Mouse (Mus musculus) ES-Bruce4 (cell line): ENCODE results near the gene Anxa3. TPM values are rescaled to one million over a fixed set of nuclear protein-coding genes. Genes with fewer than 3 reads are reported as not detected.

Experiments used
- H3K27ac ChIP-seq: 2 replicates; pipeline ENCODE4 v1.5.1; 2012; ENCODE audit warnings: low read length, inconsistent platforms; ENCODE audit not compliant: insufficient read depth
- H3K27me3 ChIP-seq: 2 replicates; pipeline ENCODE4 v1.6.1; 2012; ENCODE audit warnings: mild to moderate bottlenecking, low read length, inconsistent platforms; ENCODE audit not compliant: control insufficient read depth, poor library complexity, insufficient read depth, severe bottlenecking
- H3K36me3 ChIP-seq: 2 replicates; pipeline ENCODE4 v1.6.1; 2012; ENCODE audit warnings: inconsistent platforms, mild to moderate bottlenecking, low read length, moderate library complexity; ENCODE audit not compliant: control insufficient read depth, poor library complexity, insufficient read depth, severe bottlenecking
- H3K4me1 ChIP-seq: one replicate; pipeline ENCODE4 v1.8.1; 2011; ENCODE audit warnings: low read length; ENCODE audit not compliant: control insufficient read depth, insufficient read depth
- H3K4me3 ChIP-seq: 2 replicates; pipeline ENCODE4 v1.5.1; 2011; ENCODE audit warnings: low read depth, mild to moderate bottlenecking, low read length
- H3K9ac ChIP-seq: 2 replicates; pipeline ENCODE4 v1.6.1; 2012; ENCODE audit warnings: low read depth, mild to moderate bottlenecking, inconsistent platforms; ENCODE audit not compliant: poor library complexity, severe bottlenecking
- H3K9me3 ChIP-seq: replicated peaks from 2 replicates; pipeline ENCODE4 v1.6.1; 2012; ENCODE audit warnings: mild to moderate bottlenecking, low read length, inconsistent platforms; ENCODE audit not compliant: control insufficient read depth, poor library complexity, insufficient read depth, severe bottlenecking
- CTCF ChIP-seq: IDR thresholded peaks from one replicate; pipeline ENCODE4 v1.8.1; 2011; ENCODE audit warnings: low read depth, low read length
- EP300 ChIP-seq: IDR thresholded peaks from 2 replicates; pipeline ENCODE4 v1.6.1; 2011; ENCODE audit warnings: low read depth, low read length; ENCODE audit not compliant: insufficient read depth
- POLR2A ChIP-seq: IDR thresholded peaks from one replicate; pipeline ENCODE4 v1.8.1; 2011; ENCODE audit warnings: low read length; ENCODE audit not compliant: insufficient read depth
- polyA plus RNA-seq: library from polyadenylated mRNA; stranded (reverse); fragments of >200 nt; gene quantifications from 2 replicates; pipeline ENCODE4 v1.2.4, GENCODE M21; 2011; ENCODE audit warnings: low read depth; ENCODE audit not compliant: missing spikeins, insufficient read depth, insufficient read length

Anxa3 gene
- polyA plus RNA-seq, 1 experiment, result 117 TPM

DNA sequence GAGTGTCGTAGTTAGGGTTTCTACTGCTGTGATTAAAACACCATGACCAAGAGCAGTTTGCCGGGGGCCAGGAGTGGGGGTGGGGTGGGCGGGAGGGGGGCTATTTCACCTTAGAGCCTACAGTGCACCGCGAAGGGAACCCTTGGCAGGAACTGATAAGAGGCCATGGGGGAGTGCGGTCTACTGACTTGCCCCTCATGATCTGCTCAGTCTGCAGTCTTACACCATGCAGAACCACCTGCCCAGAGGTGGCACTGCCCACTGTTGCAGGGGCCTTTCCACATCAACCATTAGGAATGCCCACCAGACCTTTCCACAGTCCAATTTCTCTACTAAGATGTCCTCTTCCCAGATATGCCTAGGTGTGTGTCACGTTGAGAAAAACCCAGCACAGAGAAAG, 92.1 kb downstream of the Anxa3 start:
- no peak overlapping the region for H3K4me3 ChIP-seq
- H3K9me3 ChIP-seq, result 0 out of 2 replicates have a peak, but pooled peaks cover 2% of the 10 kb centered on the region
- H3K27me3 ChIP-seq, result no peaks in the 10 kb centered on the region; the same call in 1 of the 2 replicates
- no peaks in the 10 kb centered on the region for H3K36me3 ChIP-seq
- TF ChIP-seq CTCF, result no peak
- no peak for TF ChIP-seq EP300
- TF ChIP-seq POLR2A, result no peak
- no peak overlapping the region for H3K9ac ChIP-seq
- peaks cover 2% of the 10 kb centered on the region for H3K4me1 ChIP-seq
- no peak overlapping the region for H3K27ac ChIP-seq

DNA sequence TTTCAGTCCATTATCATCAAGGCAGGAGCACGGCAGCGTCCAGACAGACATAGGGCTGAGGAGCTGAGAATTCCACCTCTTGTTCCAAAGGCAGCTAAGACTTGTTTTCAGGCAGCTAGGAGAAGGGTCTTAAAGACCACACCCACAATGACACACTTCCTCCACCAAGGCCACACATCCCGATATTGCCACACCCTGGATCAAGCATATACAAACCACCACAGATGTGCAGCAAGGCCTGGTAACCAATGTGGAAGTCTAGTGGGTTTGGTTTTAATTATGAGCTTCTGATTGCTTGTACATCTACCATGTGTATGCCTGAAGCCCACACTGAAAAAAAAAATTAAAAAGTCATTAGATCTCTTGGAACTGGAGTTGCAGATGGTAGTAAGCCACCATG, 95.3 kb downstream of the Anxa3 start:
- H3K27ac ChIP-seq, result no peak overlapping the region
- no peaks in the 10 kb centered on the region for H3K9me3 ChIP-seq
- no peak overlapping the region for H3K9ac ChIP-seq
- no peaks in the 10 kb centered on the region for H3K36me3 ChIP-seq
- no peaks in the 10 kb centered on the region for H3K4me1 ChIP-seq
- no peaks in the 10 kb centered on the region; the same call in 1 of the 2 replicates for H3K27me3 ChIP-seq
- no peak overlapping the region for H3K4me3 ChIP-seq
- TF ChIP-seq EP300 (no peak), CTCF (no peak), POLR2A (no peak)

DNA sequence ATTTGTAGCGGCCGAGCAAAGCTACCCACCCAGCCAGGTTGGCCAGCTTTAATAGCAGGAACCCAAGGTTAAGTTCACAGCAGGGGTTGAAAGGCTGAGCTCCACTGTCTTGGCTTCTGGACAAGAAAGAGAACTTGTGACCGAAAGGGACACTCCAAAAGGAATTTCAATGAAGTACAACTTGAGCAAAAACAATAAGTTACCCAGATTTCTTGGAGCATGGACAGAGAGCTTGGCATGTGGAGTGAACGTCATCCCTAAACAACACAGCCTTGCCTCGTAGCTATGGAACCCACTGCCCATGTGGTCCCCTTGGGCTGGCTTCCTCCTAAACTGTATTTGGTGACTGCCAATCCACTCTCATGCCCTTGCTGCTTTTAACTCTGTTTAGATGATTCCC, 97.2 kb downstream of the Anxa3 start:
- H3K4me1 ChIP-seq, result no peaks in the 10 kb centered on the region
- TF ChIP-seq EP300 (no peak), CTCF (no peak), POLR2A (no peak)

More for the DNA sequence above, 97.2 kb downstream of the Anxa3 start:
- Histone ChIP-seq H3K9me3 (no peaks in the 10 kb centered on the region), H3K27me3 (no peaks in the 10 kb centered on the region; the same call in 1 of the 2 replicates), H3K27ac (no peak overlapping the region), H3K9ac (no peak overlapping the region), H3K4me3 (no peak overlapping the region), H3K36me3 (no peaks in the 10 kb centered on the region)

Other genes starting within 250 kb of the Anxa3 start
- 8.4 and 10.3 TPM in 2 replicates for gene Bmp2k, start 204.3 kb downstream of the Anxa3 start, polyA plus RNA-seq